Comparison of ENCODE assay signal across 8 mouse cellular contexts in genomic region chr6:42351776-42352485, GRCm38 (mm10). TPM values are rescaled to one million over a fixed set of nuclear protein-coding genes. Genes with fewer than 3 reads are reported as not detected.
DNase-seq lines count a peak whose midpoint lies in the region; ATAC-seq lines count a peak whose summit lies in the region.

No protein-coding gene starts in this region.

- H3K27ac ChIP-seq in midbrain, embryonic 11.5 days (ENCODE audit: low read depth, low read length): no peak overlapping the region
- no peak overlapping the region for H3K27ac ChIP-seq in midbrain, embryonic 14.5 days (replicated peaks; ENCODE audit: low read depth, low read length)
- H3K27ac ChIP-seq in heart, embryonic 15.5 days: peak overlapping the region; percentile 97
- peak overlapping the region; percentile 66; the same call in 1 of the 2 replicates for H3K27ac ChIP-seq in liver, embryonic 11.5 days (ENCODE audit: low read depth, low read length)
- no peak overlapping the region for H3K27ac ChIP-seq in stomach, embryonic 14.5 days (ENCODE audit: low read length)

- peak; percentile 68 for DNase-seq in midbrain, embryonic 11.5 days (ENCODE audit: low spot score, missing footprints)
- no peak for DNase-seq in midbrain, embryonic 14.5 days
- no peak for DNase-seq in liver, embryonic 11.5 days (ENCODE audit: low spot score)
- DNase-seq in left cerebral cortex, postnatal 4 days: no peak
- DNase-seq in thymus, postnatal 25 days: no peak

- peaks cover 8% of the 10 kb centered on the region for H3K36me3 ChIP-seq in midbrain, embryonic 11.5 days (ENCODE audit: control insufficient read depth, insufficient read depth, low read length)
- peaks cover 20% of the 10 kb centered on the region for H3K36me3 ChIP-seq in midbrain, embryonic 14.5 days (ENCODE audit: control insufficient read depth, insufficient read depth, low read length)
- peaks cover 36% of the 10 kb centered on the region for H3K36me3 ChIP-seq in heart, embryonic 15.5 days
- H3K36me3 ChIP-seq in liver, embryonic 11.5 days (ENCODE audit: control insufficient read depth, insufficient read depth, low read length): peaks cover 12% of the 10 kb centered on the region
- H3K36me3 ChIP-seq in stomach, embryonic 14.5 days (ENCODE audit: control insufficient read depth, insufficient read depth, low read length): peaks cover 39% of the 10 kb centered on the region

- H3K4me2 ChIP-seq in midbrain, embryonic 11.5 days: no peak overlapping the region
- H3K4me2 ChIP-seq in midbrain, embryonic 14.5 days (ENCODE audit: low read length): no peak overlapping the region
- H3K4me2 ChIP-seq in heart, embryonic 15.5 days: peak overlapping the region; percentile 66
- peak overlapping the region; percentile 90 for H3K4me2 ChIP-seq in liver, embryonic 11.5 days
- peak overlapping the region; percentile 94 for H3K4me2 ChIP-seq in stomach, embryonic 14.5 days (replicated peaks; ENCODE audit: low read depth, low read length)

- intact Hi-C loops in left cerebral cortex, postnatal 4 days (cut with DNase I): no loop called here

- no peaks in the 10 kb centered on the region for H3K27me3 ChIP-seq in midbrain, embryonic 11.5 days (ENCODE audit: control insufficient read depth, insufficient read depth, low read length)
- H3K27me3 ChIP-seq in midbrain, embryonic 14.5 days (ENCODE audit: control insufficient read depth, insufficient read depth, low read length): no peaks in the 10 kb centered on the region
- no peaks in the 10 kb centered on the region for H3K27me3 ChIP-seq in heart, embryonic 15.5 days
- H3K27me3 ChIP-seq in liver, embryonic 11.5 days (replicated peaks; ENCODE audit: control insufficient read depth, insufficient read depth, low read length): no peaks in the 10 kb centered on the region
- no peaks in the 10 kb centered on the region for H3K27me3 ChIP-seq in stomach, embryonic 14.5 days (ENCODE audit: control insufficient read depth, insufficient read depth, low read length)

- no peak for ATAC-seq in midbrain, embryonic 11.5 days (ENCODE audit: low FRiP score)
- no peak for ATAC-seq in midbrain, embryonic 14.5 days (ENCODE audit: low FRiP score, low TSS enrichment)
- no peak for ATAC-seq in heart, embryonic 15.5 days (replicated peaks; ENCODE audit: insufficient number of reproducible peaks, insufficient read depth, low FRiP score, low read depth)
- no peak for ATAC-seq in liver, embryonic 11.5 days (replicated peaks; ENCODE audit: low FRiP score)
- no peak for ATAC-seq in stomach, embryonic 14.5 days (ENCODE audit: insufficient number of reproducible peaks, insufficient read depth, low FRiP score, low read depth)
- no peak for ATAC-seq in CD4-positive, CD25-positive, alpha-beta regulatory T cell, adult 4 months

- peaks cover 6% of the 10 kb centered on the region for H3K4me1 ChIP-seq in midbrain, embryonic 11.5 days (ENCODE audit: control insufficient read depth, insufficient read depth, low read length)
- H3K4me1 ChIP-seq in midbrain, embryonic 14.5 days (ENCODE audit: control insufficient read depth, insufficient read depth, low read length): peaks cover 30% of the 10 kb centered on the region
- peaks cover 64% of the 10 kb centered on the region for H3K4me1 ChIP-seq in heart, embryonic 15.5 days (replicated peaks)
- peaks cover 45% of the 10 kb centered on the region for H3K4me1 ChIP-seq in liver, embryonic 11.5 days (replicated peaks; ENCODE audit: control insufficient read depth, insufficient read depth, low read length)
- peaks cover 44% of the 10 kb centered on the region for H3K4me1 ChIP-seq in stomach, embryonic 14.5 days (ENCODE audit: control insufficient read depth, insufficient read depth, low read length)

- H3K4me3 ChIP-seq in midbrain, embryonic 11.5 days (ENCODE audit: low read depth, low read length): no peak overlapping the region
- H3K4me3 ChIP-seq in midbrain, embryonic 14.5 days (replicated peaks; ENCODE audit: low read depth, low read length): no peak overlapping the region
- H3K4me3 ChIP-seq in heart, embryonic 15.5 days: peak overlapping the region; percentile 81
- peak overlapping the region; percentile 80 for H3K4me3 ChIP-seq in liver, embryonic 11.5 days (ENCODE audit: low read depth, low read length)
- peak overlapping the region; percentile 81; the same call in 1 of the 2 replicates for H3K4me3 ChIP-seq in stomach, embryonic 14.5 days (ENCODE audit: low read depth, low read length)

- no peaks in the 10 kb centered on the region for H3K9me3 ChIP-seq in midbrain, embryonic 11.5 days (ENCODE audit: control insufficient read depth, low read length)
- no peaks in the 10 kb centered on the region for H3K9me3 ChIP-seq in midbrain, embryonic 14.5 days (ENCODE audit: control insufficient read depth, low read length)
- H3K9me3 ChIP-seq in heart, embryonic 15.5 days (replicated peaks): no peaks in the 10 kb centered on the region
- no peaks in the 10 kb centered on the region for H3K9me3 ChIP-seq in liver, embryonic 11.5 days (ENCODE audit: control insufficient read depth, low read length)
- H3K9me3 ChIP-seq in stomach, embryonic 14.5 days (ENCODE audit: control insufficient read depth, low read depth, low read length): no peaks in the 10 kb centered on the region

- no peak overlapping the region for H3K9ac ChIP-seq in midbrain, embryonic 11.5 days (ENCODE audit: low read length)
- no peak overlapping the region for H3K9ac ChIP-seq in midbrain, embryonic 14.5 days (replicated peaks; ENCODE audit: low read length)
- H3K9ac ChIP-seq in heart, embryonic 15.5 days: peak overlapping the region; percentile 88
- peak overlapping the region; percentile 22; the same call in 1 of the 2 replicates for H3K9ac ChIP-seq in liver, embryonic 11.5 days (ENCODE audit: low read depth, low read length)
- no peak overlapping the region for H3K9ac ChIP-seq in stomach, embryonic 14.5 days (replicated peaks; ENCODE audit: low read depth, low read length)

- 87% methylated on average over 7 of the region's 7 CpGs for WGBS in midbrain, embryonic 11.5 days
- WGBS in midbrain, embryonic 14.5 days: 91% methylated on average over 7 of the region's 7 CpGs
- WGBS in heart, embryonic 15.5 days: 33% methylated on average over 7 of the region's 7 CpGs
- 44% methylated on average over 7 of the region's 7 CpGs for WGBS in liver, embryonic 11.5 days
- WGBS in stomach, embryonic 14.5 days: 73% methylated on average over 7 of the region's 7 CpGs

RNA-seq across cellular contexts. Expression of gene Zyx, which starts 2.5 kb away (rescaled TPM):
- polyA plus RNA-seq in midbrain, embryonic 11.5 days (2014; fragmentation: Nextera tagmentation; extraction: Ambion mirVana): 53.2 and 60.2 TPM in 2 replicates
- 42.1 and 55.7 TPM in 2 replicates for polyA plus RNA-seq in midbrain, embryonic 14.5 days (2014; fragmentation: Nextera tagmentation; extraction: Ambion mirVana)
- polyA plus RNA-seq in heart, embryonic 15.5 days (2015; fragmentation: Nextera tagmentation; extraction: Ambion mirVana): 136 and 173 TPM in 2 replicates
- 113 TPM in 2 replicates for polyA plus RNA-seq in liver, embryonic 11.5 days (2014; fragmentation: Nextera tagmentation; extraction: Ambion mirVana)
- polyA plus RNA-seq in stomach, embryonic 14.5 days (2014; fragmentation: Nextera tagmentation; extraction: Ambion mirVana): 112 and 117 TPM in 2 replicates
- polyA plus RNA-seq in CD4-positive, CD25-positive, alpha-beta regulatory T cell, adult 4 months (2017; shearing (Covaris generic)): 10 to 100 TPM; 37.2 to 50.6 TPM
- 10 to 100 TPM; 43.9 to 49.8 TPM for total RNA-seq in left cerebral cortex, postnatal 4 days (2021)

RNA-seq across cellular contexts. Expression of gene Epha1, which starts 21.1 kb away (rescaled TPM):
- 0.30 and 0.66 TPM in 2 replicates for polyA plus RNA-seq in midbrain, embryonic 11.5 days (2014; fragmentation: Nextera tagmentation; extraction: Ambion mirVana)
- 0.09 and 0.14 TPM in 2 replicates for polyA plus RNA-seq in midbrain, embryonic 14.5 days (2014; fragmentation: Nextera tagmentation; extraction: Ambion mirVana)
- polyA plus RNA-seq in heart, embryonic 15.5 days (2015; fragmentation: Nextera tagmentation; extraction: Ambion mirVana): 2.2 and 4.3 TPM in 2 replicates
- polyA plus RNA-seq in liver, embryonic 11.5 days (2014; fragmentation: Nextera tagmentation; extraction: Ambion mirVana): 1.1 and 1.4 TPM in 2 replicates
- 4.0 and 5.3 TPM in 2 replicates for polyA plus RNA-seq in stomach, embryonic 14.5 days (2014; fragmentation: Nextera tagmentation; extraction: Ambion mirVana)
- 1 to 10 TPM in 1 of 2 experiments, under 1 TPM in 1; 0.98 to 1.2 TPM for polyA plus RNA-seq in CD4-positive, CD25-positive, alpha-beta regulatory T cell, adult 4 months (2017; shearing (Covaris generic))
- total RNA-seq in left cerebral cortex, postnatal 4 days (2021): under 1 TPM; 0.14 to 0.18 TPM

RNA-seq across cellular contexts. Expression of gene Fam131b, which starts 27.5 kb away (rescaled TPM):
- 3.0 TPM in 2 replicates for polyA plus RNA-seq in midbrain, embryonic 11.5 days (2014; fragmentation: Nextera tagmentation; extraction: Ambion mirVana)
- 4.6 and 6.2 TPM in 2 replicates for polyA plus RNA-seq in midbrain, embryonic 14.5 days (2014; fragmentation: Nextera tagmentation; extraction: Ambion mirVana)
- 0.10 and 0.24 TPM in 2 replicates for polyA plus RNA-seq in heart, embryonic 15.5 days (2015; fragmentation: Nextera tagmentation; extraction: Ambion mirVana)
- 0.04 and 0.08 TPM in 2 replicates for polyA plus RNA-seq in liver, embryonic 11.5 days (2014; fragmentation: Nextera tagmentation; extraction: Ambion mirVana)
- polyA plus RNA-seq in stomach, embryonic 14.5 days (2014; fragmentation: Nextera tagmentation; extraction: Ambion mirVana): 0.34 and 0.48 TPM in 2 replicates
- polyA plus RNA-seq in CD4-positive, CD25-positive, alpha-beta regulatory T cell, adult 4 months (2017; shearing (Covaris generic)): not detected
- 10 to 100 TPM; 83.4 to 92.0 TPM for total RNA-seq in left cerebral cortex, postnatal 4 days (2021)

RNA-seq across cellular contexts. Expression of gene Tas2r143, which starts 48.1 kb away (rescaled TPM):
- not detected in 2 replicates for polyA plus RNA-seq in midbrain, embryonic 11.5 days (2014; fragmentation: Nextera tagmentation; extraction: Ambion mirVana)
- not detected in 2 replicates for polyA plus RNA-seq in midbrain, embryonic 14.5 days (2014; fragmentation: Nextera tagmentation; extraction: Ambion mirVana)
- not detected in 2 replicates for polyA plus RNA-seq in heart, embryonic 15.5 days (2015; fragmentation: Nextera tagmentation; extraction: Ambion mirVana)
- polyA plus RNA-seq in liver, embryonic 11.5 days (2014; fragmentation: Nextera tagmentation; extraction: Ambion mirVana): not detected in 2 replicates
- not detected in 2 replicates for polyA plus RNA-seq in stomach, embryonic 14.5 days (2014; fragmentation: Nextera tagmentation; extraction: Ambion mirVana)
- not detected for polyA plus RNA-seq in CD4-positive, CD25-positive, alpha-beta regulatory T cell, adult 4 months (2017; shearing (Covaris generic))
- total RNA-seq in left cerebral cortex, postnatal 4 days (2021): not detected

RNA-seq across cellular contexts. Expression of gene Tas2r135, which starts 53.3 kb away (rescaled TPM):
- polyA plus RNA-seq in midbrain, embryonic 11.5 days (2014; fragmentation: Nextera tagmentation; extraction: Ambion mirVana): not detected in 2 replicates
- polyA plus RNA-seq in midbrain, embryonic 14.5 days (2014; fragmentation: Nextera tagmentation; extraction: Ambion mirVana): not detected in 2 replicates
- polyA plus RNA-seq in heart, embryonic 15.5 days (2015; fragmentation: Nextera tagmentation; extraction: Ambion mirVana): not detected in 2 replicates
- polyA plus RNA-seq in liver, embryonic 11.5 days (2014; fragmentation: Nextera tagmentation; extraction: Ambion mirVana): not detected in 2 replicates
- not detected in 2 replicates for polyA plus RNA-seq in stomach, embryonic 14.5 days (2014; fragmentation: Nextera tagmentation; extraction: Ambion mirVana)
- polyA plus RNA-seq in CD4-positive, CD25-positive, alpha-beta regulatory T cell, adult 4 months (2017; shearing (Covaris generic)): not detected
- under 1 TPM in 1 of 2 experiments, not detected in 1; 0.36 TPM for total RNA-seq in left cerebral cortex, postnatal 4 days (2021)

Comparison
In these comparisons a context has a peak if more than half of its experiments do, and no peak if none do; other contexts are left out.
1. H3K27ac ChIP-seq: peak in heart, embryonic 15.5 days (single experiment) and liver, embryonic 11.5 days (single experiment); none in midbrain, embryonic 11.5 days (single experiment), midbrain, embryonic 14.5 days (single experiment) and stomach, embryonic 14.5 days (single experiment).
2. H3K4me2 ChIP-seq: peak in heart, embryonic 15.5 days (single experiment), liver, embryonic 11.5 days (single experiment) and stomach, embryonic 14.5 days (single experiment); none in midbrain, embryonic 11.5 days (single experiment) and midbrain, embryonic 14.5 days (single experiment).
3. H3K4me3 ChIP-seq: peak in heart, embryonic 15.5 days (single experiment), liver, embryonic 11.5 days (single experiment) and stomach, embryonic 14.5 days (single experiment); none in midbrain, embryonic 11.5 days (single experiment) and midbrain, embryonic 14.5 days (single experiment).
4. H3K9ac ChIP-seq: peak in heart, embryonic 15.5 days (single experiment) and liver, embryonic 11.5 days (single experiment); none in midbrain, embryonic 11.5 days (single experiment), midbrain, embryonic 14.5 days (single experiment) and stomach, embryonic 14.5 days (single experiment).